Mouse (Mus musculus): ENCODE data around the gene 2510039O18Rik.

GRCm38 (mm10) chr4:147927705-147928104 lies 13.0 kb upstream of the 2510039O18Rik start:
- TF ChIP-seq CTCF (IDR thresholded peaks at IDR 0.05; ENCODE audit: low read depth) (no peak), EP300 (IDR thresholded peaks at IDR 0.05; ENCODE audit: low read depth) (no peak)

Data from heart, postnatal 0 days (tissue).